Mouse (Mus musculus): ENCODE measurements around the gene Dyrk1a. TPM values are rescaled to one million over a fixed set of nuclear protein-coding genes. Genes with fewer than 3 reads are reported as not detected.

Dyrk1a gene
- polyA plus RNA-seq, 1 experiment from 2014 or later: 8.3 TPM

DNA sequence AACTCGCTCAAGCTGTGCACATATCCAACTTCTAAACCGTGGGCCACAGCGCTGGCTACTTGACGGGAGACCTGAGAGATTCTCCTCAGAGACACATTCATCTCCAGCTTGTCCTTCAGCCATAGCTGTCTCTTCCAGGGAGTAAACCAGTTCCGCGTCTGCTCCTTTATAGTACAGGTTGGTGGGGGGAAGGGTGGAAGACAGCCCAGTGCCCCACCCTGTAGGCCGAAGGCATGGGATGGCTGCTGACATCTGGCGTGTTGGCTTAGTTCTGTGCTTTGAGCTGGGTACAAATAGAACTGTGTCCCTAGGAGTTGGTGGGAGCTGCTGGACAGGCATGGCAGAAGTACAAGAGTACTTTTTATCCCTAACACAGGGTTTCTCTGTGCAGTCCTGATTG is 18.4 kb downstream of the Dyrk1a start:
- 49% methylated on average over 8 of the region's 8 CpGs for WGBS
- Histone ChIP-seq H3K4me3 (ENCODE audit: low read length) (no peak overlapping the region), H3K27me3 (ENCODE audit: insufficient read depth, low read length) (no peaks in the 10 kb centered on the region), H3K4me2 (replicated peaks; ENCODE audit: low read depth, low read length) (no peak overlapping the region), H3K9me3 (ENCODE audit: low read length) (no peaks in the 10 kb centered on the region), H3K27ac (ENCODE audit: low read length) (0 out of 2 replicates have a peak overlapping the region, but pooled peaks have one; percentile 13), H3K4me1 (ENCODE audit: insufficient read depth, low read length) (peaks cover 62% of the 10 kb centered on the region), H3K36me3 (ENCODE audit: insufficient read depth, low read length) (no peaks in the 10 kb centered on the region), H3K9ac (replicated peaks; ENCODE audit: low read length) (no peak overlapping the region)
- ATAC-seq (ENCODE audit: low FRiP score, low TSS enrichment): 0 out of 2 replicates have a peak, but pooled peaks have one; percentile 39

DNA sequence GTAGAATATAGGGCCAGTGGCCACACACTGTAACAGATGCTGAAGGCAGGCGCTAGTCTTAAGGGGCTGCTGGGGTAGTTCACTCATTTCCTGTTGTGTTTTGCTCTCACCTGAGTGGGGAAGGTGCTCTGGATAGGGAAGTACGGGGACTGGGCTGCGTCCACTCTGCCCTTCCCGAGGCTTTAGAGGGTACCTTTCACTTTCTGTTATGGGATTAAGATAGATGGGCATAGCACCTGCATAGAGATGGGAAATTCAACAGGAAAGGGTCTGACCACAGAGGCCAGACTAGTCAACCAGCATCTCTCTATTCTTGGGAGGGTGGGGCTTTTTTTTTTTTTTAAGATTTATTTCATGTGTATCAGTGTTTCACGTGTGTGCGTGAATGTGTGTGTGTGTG is 19.2 kb downstream of the Dyrk1a start:
- H3K27ac ChIP-seq (ENCODE audit: low read length): no peak overlapping the region
- no peaks in the 10 kb centered on the region for H3K27me3 ChIP-seq (ENCODE audit: insufficient read depth, low read length)
- H3K4me2 ChIP-seq (replicated peaks; ENCODE audit: low read depth, low read length): no peak overlapping the region
- no peak overlapping the region for H3K9ac ChIP-seq (replicated peaks; ENCODE audit: low read length)
- H3K4me1 ChIP-seq (ENCODE audit: insufficient read depth, low read length): peaks cover 57% of the 10 kb centered on the region
- H3K36me3 ChIP-seq (ENCODE audit: insufficient read depth, low read length): no peaks in the 10 kb centered on the region
- 76% methylated on average over 6 of the region's 6 CpGs for WGBS
- H3K9me3 ChIP-seq (ENCODE audit: low read length): no peaks in the 10 kb centered on the region
- no peak overlapping the region for H3K4me3 ChIP-seq (ENCODE audit: low read length)
- ATAC-seq (ENCODE audit: low FRiP score, low TSS enrichment): no peak

DNA sequence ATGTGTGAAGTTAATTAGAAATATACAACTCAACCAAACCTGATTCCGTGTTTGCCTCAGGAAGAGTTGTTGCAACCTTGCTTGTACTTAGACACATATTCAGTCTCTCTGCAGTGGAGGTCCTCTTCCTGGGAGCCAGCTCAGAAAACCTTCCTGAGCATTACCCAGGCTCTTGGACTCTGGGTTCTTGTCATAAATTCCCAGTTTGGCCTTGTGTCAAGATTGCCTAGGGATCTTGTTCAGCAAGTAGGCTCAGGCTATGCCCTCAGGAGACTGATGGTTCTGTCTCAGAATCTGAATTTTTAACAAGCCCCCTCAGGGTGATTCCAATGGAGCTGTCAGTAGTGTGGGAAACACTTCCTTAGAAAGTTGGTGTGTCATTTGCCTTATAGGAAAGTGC is 19.8 kb downstream of the Dyrk1a start:
- no peak overlapping the region for H3K9ac ChIP-seq (replicated peaks; ENCODE audit: low read length)
- H3K27ac ChIP-seq (ENCODE audit: low read length): no peak overlapping the region
- WGBS: 86% methylated on average over 1 of the region's 1 CpGs
- peaks cover 55% of the 10 kb centered on the region for H3K4me1 ChIP-seq (ENCODE audit: insufficient read depth, low read length)
- no peaks in the 10 kb centered on the region; the same call in 1 of the 2 replicates for H3K36me3 ChIP-seq (ENCODE audit: insufficient read depth, low read length)
- no peak overlapping the region for H3K4me2 ChIP-seq (replicated peaks; ENCODE audit: low read depth, low read length)
- no peak for ATAC-seq (ENCODE audit: low FRiP score, low TSS enrichment)
- H3K4me3 ChIP-seq (ENCODE audit: low read length): no peak overlapping the region
- no peaks in the 10 kb centered on the region for H3K27me3 ChIP-seq (ENCODE audit: insufficient read depth, low read length)
- no peaks in the 10 kb centered on the region for H3K9me3 ChIP-seq (ENCODE audit: low read length)

DNA sequence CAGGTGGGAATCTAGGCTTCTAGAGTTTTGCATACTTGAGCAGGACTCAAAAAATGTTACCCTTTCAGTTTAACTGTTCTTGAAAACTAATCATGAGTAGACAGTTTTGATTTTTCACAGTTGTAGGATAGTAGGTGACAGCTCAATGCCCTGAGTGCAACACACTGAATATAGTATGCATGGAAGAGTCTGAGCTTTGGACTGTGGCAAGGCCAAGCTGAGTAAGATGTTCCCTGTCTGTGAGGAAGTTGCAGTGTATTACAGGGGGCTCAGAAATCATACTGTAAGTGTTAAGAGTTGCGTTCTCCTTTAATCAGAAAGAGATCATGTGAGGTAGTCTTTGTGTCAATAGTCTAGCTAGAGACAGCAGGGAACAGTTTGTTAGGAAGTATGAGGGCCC is 20.4 kb downstream of the Dyrk1a start:
- Histone ChIP-seq H3K36me3 (ENCODE audit: insufficient read depth, low read length) (no peaks in the 10 kb centered on the region; the same call in 1 of the 2 replicates), H3K4me2 (replicated peaks; ENCODE audit: low read depth, low read length) (no peak overlapping the region), H3K9me3 (ENCODE audit: low read length) (no peaks in the 10 kb centered on the region), H3K27me3 (ENCODE audit: insufficient read depth, low read length) (no peaks in the 10 kb centered on the region), H3K4me1 (ENCODE audit: insufficient read depth, low read length) (peaks cover 55% of the 10 kb centered on the region), H3K4me3 (ENCODE audit: low read length) (no peak overlapping the region), H3K27ac (ENCODE audit: low read length) (no peak overlapping the region), H3K9ac (replicated peaks; ENCODE audit: low read length) (no peak overlapping the region)
- ATAC-seq (ENCODE audit: low FRiP score, low TSS enrichment): no peak
- WGBS: 88% methylated on average over 1 of the region's 1 CpGs

DNA sequence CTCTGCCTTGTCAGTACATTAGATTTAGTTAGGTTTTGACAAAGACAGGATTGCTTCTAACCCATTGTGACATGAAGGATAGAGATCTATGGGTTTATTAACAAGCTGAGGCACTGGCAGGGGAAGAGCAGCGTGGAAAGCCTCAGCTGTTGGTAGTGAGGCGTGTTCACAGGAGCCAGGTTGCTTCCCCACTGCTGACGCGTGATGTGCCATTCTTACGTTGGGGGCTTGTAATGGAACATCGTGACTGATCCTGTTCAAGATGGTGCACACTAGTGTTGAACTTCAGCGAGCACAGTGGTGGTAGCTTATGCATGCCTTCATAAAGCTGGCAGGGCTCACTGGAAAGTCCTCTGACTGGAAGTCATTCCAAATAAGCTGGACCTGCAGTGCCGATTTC is 21.2 kb downstream of the Dyrk1a start:
- Histone ChIP-seq H3K9me3 (ENCODE audit: low read length) (no peaks in the 10 kb centered on the region), H3K27me3 (ENCODE audit: insufficient read depth, low read length) (no peaks in the 10 kb centered on the region), H3K4me2 (replicated peaks; ENCODE audit: low read depth, low read length) (no peak overlapping the region), H3K36me3 (ENCODE audit: insufficient read depth, low read length) (no peaks in the 10 kb centered on the region; the same call in 1 of the 2 replicates), H3K4me3 (ENCODE audit: low read length) (no peak overlapping the region), H3K27ac (ENCODE audit: low read length) (no peak overlapping the region), H3K4me1 (ENCODE audit: insufficient read depth, low read length) (peaks cover 52% of the 10 kb centered on the region), H3K9ac (replicated peaks; ENCODE audit: low read length) (no peak overlapping the region)
- WGBS: 82% methylated on average over 8 of the region's 8 CpGs
- ATAC-seq (ENCODE audit: low FRiP score, low TSS enrichment): no peak

DNA sequence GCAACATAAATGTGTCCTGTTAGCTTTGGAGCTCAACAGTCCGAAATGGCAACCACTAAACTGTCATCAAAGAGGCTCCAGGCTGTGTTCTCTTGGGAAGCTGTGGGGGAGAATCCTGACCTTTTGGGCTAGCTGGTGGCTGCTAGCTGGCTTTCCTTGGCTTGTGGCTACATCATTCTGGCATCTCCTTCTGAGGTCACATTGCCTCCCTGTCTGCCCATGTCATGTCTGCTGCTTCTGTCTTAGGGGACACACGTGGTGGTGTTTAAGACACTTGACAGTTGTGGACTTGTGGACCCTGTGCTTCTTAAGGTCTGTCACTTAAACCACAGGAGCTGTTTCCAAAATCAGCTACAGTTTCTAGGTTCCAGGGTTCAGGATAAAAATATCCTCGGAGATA is 21.7 kb downstream of the Dyrk1a start:
- peaks cover 47% of the 10 kb centered on the region for H3K4me1 ChIP-seq (ENCODE audit: insufficient read depth, low read length)

DNA sequence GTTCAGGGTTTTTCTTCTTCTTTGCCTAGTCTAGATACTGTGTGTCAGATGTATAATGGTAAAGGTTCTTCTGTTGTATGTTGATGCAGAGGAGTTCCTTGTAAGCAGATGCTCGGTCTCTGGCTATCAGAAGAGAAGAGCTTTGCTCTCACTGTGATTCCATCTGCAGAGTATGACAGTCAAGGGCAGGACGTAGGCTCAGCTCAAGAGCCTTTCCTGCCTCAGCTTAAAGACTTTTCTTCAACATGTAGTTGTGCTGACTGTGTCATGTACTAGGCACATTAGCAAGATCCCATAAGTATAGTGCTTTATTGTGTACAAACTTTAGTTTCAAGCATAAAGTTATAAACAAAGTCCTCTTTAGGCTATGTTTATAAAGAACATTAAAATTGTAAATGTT is 26.8 kb downstream of the Dyrk1a start:
- Histone ChIP-seq H3K4me3 (ENCODE audit: low read length) (no peak overlapping the region), H3K4me1 (ENCODE audit: insufficient read depth, low read length) (peaks cover 34% of the 10 kb centered on the region), H3K9ac (replicated peaks; ENCODE audit: low read length) (no peak overlapping the region), H3K9me3 (ENCODE audit: low read length) (no peaks in the 10 kb centered on the region), H3K27me3 (ENCODE audit: insufficient read depth, low read length) (no peaks in the 10 kb centered on the region), H3K36me3 (ENCODE audit: insufficient read depth, low read length) (no peaks in the 10 kb centered on the region; the same call in 1 of the 2 replicates), H3K4me2 (replicated peaks; ENCODE audit: low read depth, low read length) (no peak overlapping the region), H3K27ac (ENCODE audit: low read length) (no peak overlapping the region)
- 74% methylated on average over 2 of the region's 2 CpGs for WGBS
- ATAC-seq (ENCODE audit: low FRiP score, low TSS enrichment): no peak

More for the DNA sequence above, 21.7 kb downstream of the Dyrk1a start:
- H3K27ac ChIP-seq (ENCODE audit: low read length): no peak overlapping the region
- ATAC-seq (ENCODE audit: low FRiP score, low TSS enrichment): no peak
- H3K27me3 ChIP-seq (ENCODE audit: insufficient read depth, low read length): no peaks in the 10 kb centered on the region
- H3K36me3 ChIP-seq (ENCODE audit: insufficient read depth, low read length): no peaks in the 10 kb centered on the region; the same call in 1 of the 2 replicates
- H3K9ac ChIP-seq (replicated peaks; ENCODE audit: low read length): no peak overlapping the region
- 53% methylated on average over 3 of the region's 3 CpGs for WGBS
- no peaks in the 10 kb centered on the region for H3K9me3 ChIP-seq (ENCODE audit: low read length)
- H3K4me2 ChIP-seq (replicated peaks; ENCODE audit: low read depth, low read length): no peak overlapping the region
- H3K4me3 ChIP-seq (ENCODE audit: low read length): no peak overlapping the region

DNA sequence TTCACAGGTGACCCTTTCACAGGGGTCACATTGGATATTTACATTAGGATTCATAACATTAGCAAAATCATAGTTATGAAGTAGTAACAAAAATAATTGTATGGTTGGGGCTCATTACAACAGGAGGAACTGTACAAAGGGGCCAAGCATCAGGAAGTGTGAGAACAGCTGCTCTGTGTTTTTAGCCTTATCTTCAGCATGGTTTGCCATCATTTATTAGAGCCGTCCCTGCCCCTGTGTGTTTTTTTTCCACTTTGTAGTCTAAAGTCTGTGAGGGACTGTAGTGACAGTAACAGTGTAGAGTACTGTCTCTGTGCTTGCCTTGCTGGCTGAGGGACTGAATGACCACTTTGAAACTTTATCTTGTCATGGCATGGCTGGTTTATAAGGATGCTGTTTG is 27.8 kb downstream of the Dyrk1a start:
- no peaks in the 10 kb centered on the region for H3K9me3 ChIP-seq (ENCODE audit: low read length)
- WGBS: 10% methylated on average over 1 of the region's 1 CpGs
- H3K27ac ChIP-seq (ENCODE audit: low read length): no peak overlapping the region
- H3K27me3 ChIP-seq (ENCODE audit: insufficient read depth, low read length): no peaks in the 10 kb centered on the region
- H3K36me3 ChIP-seq (ENCODE audit: insufficient read depth, low read length): no peaks in the 10 kb centered on the region; the same call in 1 of the 2 replicates
- no peak overlapping the region for H3K9ac ChIP-seq (replicated peaks; ENCODE audit: low read length)
- peaks cover 44% of the 10 kb centered on the region for H3K4me1 ChIP-seq (ENCODE audit: insufficient read depth, low read length)
- H3K4me2 ChIP-seq (replicated peaks; ENCODE audit: low read depth, low read length): no peak overlapping the region
- ATAC-seq (ENCODE audit: low FRiP score, low TSS enrichment): no peak
- H3K4me3 ChIP-seq (ENCODE audit: low read length): no peak overlapping the region

DNA sequence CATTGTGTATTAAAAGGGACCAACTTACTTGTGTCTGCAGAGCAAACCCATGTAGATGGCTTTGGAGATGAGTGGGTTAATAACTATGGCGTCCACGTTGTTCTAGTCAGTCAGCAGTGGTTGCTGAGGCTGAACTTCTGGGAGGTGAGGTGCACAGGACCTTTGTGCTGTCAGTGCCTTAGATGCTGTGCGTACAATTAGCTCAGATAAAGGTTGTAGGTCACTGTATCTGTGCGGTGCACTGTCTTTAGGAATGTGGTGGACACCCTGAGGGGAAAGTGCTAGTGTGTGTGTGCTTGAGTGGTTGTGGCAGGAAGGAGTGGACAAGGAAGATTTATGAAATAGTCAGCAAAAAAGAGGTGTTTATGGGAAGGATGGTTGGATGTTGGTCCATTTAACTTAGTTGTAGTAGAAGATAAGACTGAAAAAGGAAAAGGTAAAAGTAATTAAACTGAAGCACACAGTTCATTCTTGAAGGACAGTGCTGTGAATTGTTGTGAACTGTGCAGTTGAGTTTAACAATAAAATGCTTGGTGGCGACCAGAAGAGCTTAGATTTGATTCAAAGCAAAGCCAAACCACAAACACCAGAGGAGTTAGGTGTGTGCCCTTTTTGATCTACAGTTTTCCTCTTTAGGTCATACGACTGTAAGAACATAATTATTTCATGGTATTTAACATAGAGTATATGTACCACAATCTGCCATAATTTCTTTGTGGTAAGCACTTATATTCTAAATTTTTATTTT is 30.3 kb downstream of the Dyrk1a start:
- H3K27ac ChIP-seq (ENCODE audit: low read length): no peak overlapping the region
- peaks cover 53% of the 10 kb centered on the region for H3K4me1 ChIP-seq (ENCODE audit: insufficient read depth, low read length)
- WGBS: 25% methylated on average over 6 of the region's 6 CpGs
- no peaks in the 10 kb centered on the region for H3K9me3 ChIP-seq (ENCODE audit: low read length)
- no peaks in the 10 kb centered on the region for H3K36me3 ChIP-seq (ENCODE audit: insufficient read depth, low read length)
- no peak overlapping the region for H3K9ac ChIP-seq (replicated peaks; ENCODE audit: low read length)
- ATAC-seq (ENCODE audit: low FRiP score, low TSS enrichment): 0 out of 2 replicates have a peak, but pooled peaks have one; percentile 27
- no peak overlapping the region for H3K4me2 ChIP-seq (replicated peaks; ENCODE audit: low read depth, low read length)
- no peak overlapping the region for H3K4me3 ChIP-seq (ENCODE audit: low read length)
- H3K27me3 ChIP-seq (ENCODE audit: insufficient read depth, low read length): no peaks in the 10 kb centered on the region

DNA sequence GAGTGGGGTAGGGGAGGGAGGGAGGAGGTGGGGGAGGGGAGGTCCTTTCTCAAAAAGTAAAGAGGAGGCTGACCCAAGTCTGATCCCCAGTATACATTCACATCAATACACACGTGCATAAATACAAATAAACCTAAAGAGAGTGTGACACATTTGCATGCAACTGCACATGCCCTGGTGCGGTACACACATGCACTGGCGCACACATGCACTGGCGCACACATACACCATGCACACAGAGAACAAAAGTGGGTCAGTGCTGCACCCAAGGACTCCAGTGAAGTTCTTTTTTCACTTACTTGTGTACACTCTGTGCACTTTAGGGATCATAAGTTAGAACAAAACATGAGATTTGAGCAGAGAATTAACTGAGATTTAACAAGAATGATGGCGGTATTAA is 31.3 kb downstream of the Dyrk1a start:
- no peak overlapping the region for H3K4me3 ChIP-seq (ENCODE audit: low read length)
- peak overlapping the region; percentile 76 for H3K27ac ChIP-seq (ENCODE audit: low read length)
- H3K9me3 ChIP-seq (ENCODE audit: low read length): no peaks in the 10 kb centered on the region
- H3K9ac ChIP-seq (replicated peaks; ENCODE audit: low read length): no peak overlapping the region
- H3K27me3 ChIP-seq (ENCODE audit: insufficient read depth, low read length): no peaks in the 10 kb centered on the region
- H3K4me2 ChIP-seq (replicated peaks; ENCODE audit: low read depth, low read length): peak overlapping the region; percentile 32
- no peaks in the 10 kb centered on the region for H3K36me3 ChIP-seq (ENCODE audit: insufficient read depth, low read length)
- peaks cover 53% of the 10 kb centered on the region for H3K4me1 ChIP-seq (ENCODE audit: insufficient read depth, low read length)
- ATAC-seq (ENCODE audit: low FRiP score, low TSS enrichment): peak; percentile 41; the same call in 1 of the 2 replicates
- WGBS: 62% methylated on average over 5 of the region's 5 CpGs
